Mouse (Mus musculus): ENCODE data around the gene Hcls1.

GRCm38 (mm10) chr16:36926514-36927447 is 8.0 kb upstream of the Hcls1 start:
- TF ChIP-seq CTCF (conservative IDR thresholded peaks at IDR 0.05; ENCODE audit: low read length) = no peak
- TF ChIP-seq NANOG (IDR thresholded peaks at IDR 0.05; ENCODE audit: borderline replicate concordance, low read length) = no peak
- TF ChIP-seq POU5F1 (IDR thresholded peaks at IDR 0.05; ENCODE audit: borderline replicate concordance, low read length) = no peak

All from E14TG2a.4 (cell line).